Mouse (Mus musculus): ENCODE results near the gene Cnpy2.

GRCm38 (mm10) chr10:128374393-128374792, 52.1 kb downstream of the Cnpy2 start:
- TF ChIP-seq POLR2A (IDR thresholded peaks at IDR 0.05; ENCODE audit: extremely low read depth, insufficient read depth, low read length) (no peak), CTCF (IDR thresholded peaks at IDR 0.05; ENCODE audit: low read depth, low read length) (peak; percentile 58)
